Mouse (Mus musculus): ENCODE measurements around the gene Rapgef2.

DNA sequence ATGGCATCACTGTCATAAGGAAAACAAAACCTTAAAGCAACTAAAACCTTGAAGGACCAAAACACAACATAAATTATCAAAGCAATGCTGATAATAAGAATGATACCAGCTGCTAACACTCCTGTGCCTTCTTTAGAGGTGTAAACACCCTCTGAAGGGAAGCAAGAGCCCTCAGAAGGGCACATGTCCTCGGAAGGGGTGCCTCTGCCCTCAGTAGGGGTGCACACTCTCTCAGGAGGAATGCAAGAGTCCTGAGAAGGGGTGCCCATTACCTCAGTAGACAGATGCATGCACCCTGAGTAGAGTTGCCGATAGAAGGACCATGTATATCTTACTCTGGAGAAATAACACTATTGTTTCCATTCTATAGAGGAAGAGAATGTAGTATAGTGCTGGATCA is 79.1 kb downstream of the Rapgef2 start:
- TF ChIP-seq CTCF (IDR thresholded peaks at IDR 0.05; ENCODE audit: insufficient read depth, low read length) (no peak), POLR2A (IDR thresholded peaks at IDR 0.05; ENCODE audit: borderline replicate concordance, extremely low read depth, low read depth, low read length) (no peak)

All from lung, adult 2 months (tissue).